ENCODE assay signal across 8 mouse cellular contexts in the genomic region with DNA sequence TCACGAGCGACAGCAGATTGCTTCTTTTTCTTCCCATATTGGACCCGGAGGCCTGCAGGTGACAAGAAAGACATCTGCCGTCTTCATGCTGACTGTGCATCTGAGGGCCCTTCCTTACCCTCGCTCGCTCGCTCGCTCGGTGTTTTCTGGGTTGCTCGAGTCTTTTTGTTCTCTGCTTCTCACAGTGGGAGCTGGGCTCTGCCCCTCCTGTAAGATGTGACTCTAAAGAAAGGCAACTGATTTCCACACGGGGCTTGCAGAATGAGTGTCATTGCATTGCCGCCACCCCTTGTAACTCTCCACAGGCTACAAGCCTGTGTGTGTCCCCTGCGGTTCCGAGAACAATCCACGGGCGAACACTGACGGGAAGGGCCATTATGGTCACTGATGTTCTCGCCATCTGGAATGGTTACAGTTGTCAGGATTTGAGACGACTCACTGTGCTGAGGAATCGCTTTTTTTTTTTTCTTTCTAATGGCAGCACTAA.
A peak's percentile ranks its signal among the peaks of the same experiment; 100 is the strongest.
DNase-seq lines count a peak whose midpoint lies in the region; ATAC-seq lines count a peak whose summit lies in the region.

No protein-coding gene starts in this region.

- H3K36me3 ChIP-seq in heart, embryonic 12.5 days = no peaks in the 10 kb centered on the region
- no peaks in the 10 kb centered on the region for H3K36me3 ChIP-seq in embryonic facial prominence, embryonic 11.5 days (replicated peaks; ENCODE audit: control insufficient read depth, insufficient read depth, low read depth, low read length)
- no peaks in the 10 kb centered on the region for H3K36me3 ChIP-seq in limb, embryonic 10.5 days
- no peaks in the 10 kb centered on the region for H3K36me3 ChIP-seq in neural tube, embryonic 14.5 days (ENCODE audit: control insufficient read depth, insufficient read depth, low read length)

- ATAC-seq in heart, embryonic 12.5 days (ENCODE audit: insufficient number of reproducible peaks, low FRiP score) = no peak
- ATAC-seq in embryonic facial prominence, embryonic 11.5 days (replicated peaks; ENCODE audit: insufficient number of reproducible peaks, low FRiP score, low TSS enrichment, low read depth) = no peak
- peak; percentile 62 for ATAC-seq in neural tube, embryonic 14.5 days (ENCODE audit: low read depth)

- H3K4me3 ChIP-seq in heart, embryonic 12.5 days = peak overlapping the region; percentile 40
- peak overlapping the region; percentile 21 for H3K4me3 ChIP-seq in embryonic facial prominence, embryonic 11.5 days (ENCODE audit: low read depth, low read length)
- H3K4me3 ChIP-seq in limb, embryonic 10.5 days = peak overlapping the region; percentile 38
- H3K4me3 ChIP-seq in neural tube, embryonic 14.5 days (ENCODE audit: low read depth, low read length) = peak overlapping the region; percentile 16

- DNase-seq in heart, postnatal 4 days = no peak
- DNase-seq in ES-CJ7 (ENCODE audit: low read depth, low spot score) = peak; percentile 18
- DNase-seq in embryonic facial prominence, embryonic 11.5 days (ENCODE audit: low spot score) = peak; percentile 45
- peak; percentile 41 for DNase-seq in limb, embryonic 10.5 days (ENCODE audit: low spot score)
- DNase-seq in spleen, adult 18-20 months = no peak
- DNase-seq in urinary bladder, postnatal 36 days (ENCODE audit: low spot score in 2 of 2) = no peak

- peak overlapping the region; percentile 70 for H3K4me2 ChIP-seq in heart, embryonic 12.5 days
- H3K4me2 ChIP-seq in embryonic facial prominence, embryonic 11.5 days (ENCODE audit: low read depth, low read length) = peak overlapping the region; percentile 51
- peak overlapping the region; percentile 50 for H3K4me2 ChIP-seq in neural tube, embryonic 14.5 days (ENCODE audit: low read depth, low read length)

- H3K4me1 ChIP-seq in heart, embryonic 12.5 days (replicated peaks) = peaks cover 17% of the 10 kb centered on the region
- peaks cover 3% of the 10 kb centered on the region; the same call in 1 of the 2 replicates for H3K4me1 ChIP-seq in embryonic facial prominence, embryonic 11.5 days (ENCODE audit: control insufficient read depth, insufficient read depth, low read length)
- H3K4me1 ChIP-seq in limb, embryonic 10.5 days = peaks cover 53% of the 10 kb centered on the region
- peaks cover 28% of the 10 kb centered on the region for H3K4me1 ChIP-seq in neural tube, embryonic 14.5 days (ENCODE audit: control insufficient read depth, insufficient read depth, low read length)

- H3K9me3 ChIP-seq in heart, embryonic 12.5 days (replicated peaks) = no peaks in the 10 kb centered on the region
- H3K9me3 ChIP-seq in embryonic facial prominence, embryonic 11.5 days (replicated peaks; ENCODE audit: control insufficient read depth, low read length) = no peaks in the 10 kb centered on the region
- H3K9me3 ChIP-seq in limb, embryonic 10.5 days (replicated peaks) = no peaks in the 10 kb centered on the region
- H3K9me3 ChIP-seq in neural tube, embryonic 14.5 days (ENCODE audit: control insufficient read depth, low read length) = no peaks in the 10 kb centered on the region

- 0 out of 2 replicates have a peak, but pooled peaks cover 10% of the 10 kb centered on the region for H3K27me3 ChIP-seq in heart, embryonic 12.5 days (replicated peaks)
- H3K27me3 ChIP-seq in embryonic facial prominence, embryonic 11.5 days (ENCODE audit: control insufficient read depth, insufficient read depth, low read length) = no peaks in the 10 kb centered on the region; the same call in 1 of the 2 replicates
- H3K27me3 ChIP-seq in limb, embryonic 10.5 days (ENCODE audit: low read depth, poor library complexity, severe bottlenecking) = peaks cover 24% of the 10 kb centered on the region
- H3K27me3 ChIP-seq in neural tube, embryonic 14.5 days (ENCODE audit: control insufficient read depth, insufficient read depth, low read length) = no peaks in the 10 kb centered on the region

- H3K9ac ChIP-seq in heart, embryonic 12.5 days = peak overlapping the region; percentile 40
- peak overlapping the region; percentile 43 for H3K9ac ChIP-seq in embryonic facial prominence, embryonic 11.5 days (replicated peaks; ENCODE audit: low read length)
- peak overlapping the region; percentile 41; the same call in 1 of the 2 replicates for H3K9ac ChIP-seq in neural tube, embryonic 14.5 days (replicated peaks; ENCODE audit: low read depth, low read length)

- H3K27ac ChIP-seq in heart, embryonic 12.5 days (ENCODE audit: poor library complexity, severe bottlenecking) = no peak overlapping the region
- H3K27ac ChIP-seq in embryonic facial prominence, embryonic 11.5 days (replicated peaks; ENCODE audit: low read depth, low read length) = no peak overlapping the region
- H3K27ac ChIP-seq in limb, embryonic 10.5 days = peak overlapping the region; percentile 5; the same call in 1 of the 2 replicates
- peak overlapping the region; percentile 78 for H3K27ac ChIP-seq in neural tube, embryonic 14.5 days (ENCODE audit: low read depth, low read length)

- 4% methylated on average over 20 of the region's 20 CpGs for WGBS in heart, embryonic 12.5 days
- WGBS in embryonic facial prominence, embryonic 11.5 days = 2% methylated on average over 20 of the region's 20 CpGs
- 5% methylated on average over 20 of the region's 20 CpGs for WGBS in limb, embryonic 10.5 days
- 1% methylated on average over 20 of the region's 20 CpGs for WGBS in neural tube, embryonic 14.5 days

Comparison
In these comparisons a context has a peak if more than half of its experiments do, and no peak if none do; other contexts are left out.
1. H3K27ac ChIP-seq: peak in limb, embryonic 10.5 days (single experiment) and neural tube, embryonic 14.5 days (single experiment); none in heart, embryonic 12.5 days (single experiment) and embryonic facial prominence, embryonic 11.5 days (single experiment).
2. DNase-seq: peak in ES-CJ7 (single experiment), embryonic facial prominence, embryonic 11.5 days (single experiment) and limb, embryonic 10.5 days (single experiment); none in heart, postnatal 4 days (single experiment), spleen, adult 18-20 months (0 of 2) and urinary bladder, postnatal 36 days (0 of 2).
3. Peak in every context shown above with its lines, with median percentiles within 50 percentile points of each other: H3K4me2 ChIP-seq, H3K4me3 ChIP-seq and H3K9ac ChIP-seq.